Mouse (Mus musculus): Measurements from ENCODE around the gene Hnrnpl.

- TF ChIP-seq CTCF (IDR thresholded peaks at IDR 0.05; ENCODE audit: low read depth, low read length) (no peak), POLR2A (IDR thresholded peaks at IDR 0.05; ENCODE audit: insufficient read depth, low read length) (no peak)
Observed at GRCm38 (mm10) chr7:28806869-28807268, 1.5 kb upstream of the Hnrnpl start.
